Mouse (Mus musculus): ENCODE results near the gene Akr1c18. TPM values are rescaled to one million over a fixed set of nuclear protein-coding genes. Genes with fewer than 3 reads are reported as not detected.

Akr1c18 gene
- polyA plus RNA-seq (2017; shearing (Covaris generic)) = 0.33 TPM

GRCm38 (mm10) chr13:4150518-4150917 lies at the start of gene Akr1c18:
Gene Akr1c18, minus strand, starts transcription at chr13:4150654.

GRCm38 (mm10) chr13:4190904-4191303 lies 40.5 kb upstream of the Akr1c18 start, which contains the start of gene Akr1c13:
Gene Akr1c13, plus strand, starts transcription at chr13:4191150.

Other genes starting within 250 kb of the Akr1c18 start
- 41.3 TPM for gene Net1, start 232.4 kb downstream of the Akr1c18 start, polyA plus RNA-seq (2017; shearing (Covaris generic))
- 0.35 TPM for gene Tubal3, start 232.4 kb downstream of the Akr1c18 start, polyA plus RNA-seq (2017; shearing (Covaris generic))
- gene Ucn3, start 205.3 kb downstream of the Akr1c18 start, polyA plus RNA-seq (2017; shearing (Covaris generic)) = not detected
- gene Akr1c14, start 101.6 kb downstream of the Akr1c18 start, polyA plus RNA-seq (2017; shearing (Covaris generic)) = not detected
- 41.6 TPM for gene Akr1c13, start 40.5 kb upstream of the Akr1c18 start, polyA plus RNA-seq (2017; shearing (Covaris generic))
- gene Akr1c19, start 78.0 kb upstream of the Akr1c18 start, polyA plus RNA-seq (2017; shearing (Covaris generic)) = not detected
- 8.6 TPM for gene Akr1c12, start 128.8 kb upstream of the Akr1c18 start, polyA plus RNA-seq (2017; shearing (Covaris generic))

All from CD4-positive, CD25-positive, alpha-beta regulatory T cell, adult 9 weeks (primary cell).